Mouse (Mus musculus): ENCODE data around the gene Odf3. TPM values are rescaled to one million over a fixed set of nuclear protein-coding genes. Genes with fewer than 3 reads are reported as not detected.
"Not testable (repeated sequence)": the region's sequence is repeated elsewhere in the genome, so short reads cannot be mapped to it uniquely, and the experiment has no call there.

The Odf3 gene
- polyA plus RNA-seq, 1 experiment from 2014 or later: not detected

- H3K36me3 ChIP-seq (ENCODE audit: inconsistent target): peaks cover 21% of the 10 kb centered on the region; the same call in 1 of the 2 replicates
- WGBS (ENCODE audit: missing documents): under 1% methylated on average over 59 of the region's 59 CpGs
Measured at GRCm38 (mm10) chr7:140881696-140882468, 34.3 kb downstream of the Odf3 start, which contains the start of the genes Psmd13 and Sirt3. Psmd13 (plus strand) TSS chr7:140881968. Sirt3 (minus strand) TSS chr7:140882309.

GRCm38 (mm10) chr7:140882469-140882803, 34.8 kb downstream of the Odf3 start:
- Histone ChIP-seq H3K27ac (peak overlapping the region; percentile 90), H3K4me3 (ENCODE audit: inconsistent target) (peak overlapping the region; percentile 100), H3K79me2 (ENCODE audit: inconsistent target) (peaks cover 85% of the 10 kb centered on the region), H3K36me3 (ENCODE audit: inconsistent target) (peaks cover 26% of the 10 kb centered on the region; the same call in 1 of the 2 replicates)
- WGBS (ENCODE audit: missing documents): 0% methylated on average over 12 of the region's 12 CpGs

More at GRCm38 (mm10) chr7:140881696-140882468, 34.3 kb downstream of the Odf3 start, which contains the start of the genes Psmd13 and Sirt3:
- peaks cover 85% of the 10 kb centered on the region for H3K79me2 ChIP-seq (ENCODE audit: inconsistent target)
- peak within 1 kb of the TSS; percentile 90 for H3K27ac ChIP-seq
- H3K4me3 ChIP-seq (ENCODE audit: inconsistent target): peak within 1 kb of the TSS; percentile 100

GRCm38 (mm10) chr7:140890636-140891035, 43.0 kb downstream of the Odf3 start:
- peaks cover 75% of the 10 kb centered on the region for H3K36me3 ChIP-seq (ENCODE audit: inconsistent target)
- not testable (repeated sequence) for H3K79me2 ChIP-seq (ENCODE audit: inconsistent target); H3K4me3 ChIP-seq (ENCODE audit: inconsistent target); H3K27ac ChIP-seq
- 99% methylated on average over 8 of the region's 16 CpGs for WGBS (ENCODE audit: missing documents)

GRCm38 (mm10) chr7:140894031-140894430, 46.4 kb downstream of the Odf3 start:
- WGBS (ENCODE audit: missing documents): 94% methylated on average over 7 of the region's 7 CpGs
- no peaks in the 10 kb centered on the region for H3K79me2 ChIP-seq (ENCODE audit: inconsistent target)
- H3K36me3 ChIP-seq (ENCODE audit: inconsistent target): peaks cover 74% of the 10 kb centered on the region

GRCm38 (mm10) chr7:140894611-140895010, 47.0 kb downstream of the Odf3 start:
- H3K79me2 ChIP-seq (ENCODE audit: inconsistent target): no peaks in the 10 kb centered on the region
- no peak overlapping the region for H3K27ac ChIP-seq
- peaks cover 73% of the 10 kb centered on the region for H3K36me3 ChIP-seq (ENCODE audit: inconsistent target)
- WGBS (ENCODE audit: missing documents): 97% methylated on average over 3 of the region's 3 CpGs
- no peak overlapping the region for H3K4me3 ChIP-seq (ENCODE audit: inconsistent target)

More at GRCm38 (mm10) chr7:140894031-140894430, 46.4 kb downstream of the Odf3 start:
- Histone ChIP-seq H3K27ac (no peak overlapping the region), H3K4me3 (ENCODE audit: inconsistent target) (no peak overlapping the region)

- H3K4me3 ChIP-seq (ENCODE audit: inconsistent target): no peak overlapping the region
- peaks cover 57% of the 10 kb centered on the region for H3K36me3 ChIP-seq (ENCODE audit: inconsistent target)
- no peaks in the 10 kb centered on the region for H3K79me2 ChIP-seq (ENCODE audit: inconsistent target)
- H3K27ac ChIP-seq: no peak overlapping the region
- 98% methylated on average over 7 of the region's 7 CpGs for WGBS (ENCODE audit: missing documents)
Measured at GRCm38 (mm10) chr7:140897863-140898262, 50.3 kb downstream of the Odf3 start.

- H3K27ac ChIP-seq: no peak overlapping the region
- peaks cover 47% of the 10 kb centered on the region for H3K36me3 ChIP-seq (ENCODE audit: inconsistent target)
- H3K4me3 ChIP-seq (ENCODE audit: inconsistent target): no peak overlapping the region
- H3K79me2 ChIP-seq (ENCODE audit: inconsistent target): no peaks in the 10 kb centered on the region
- WGBS (ENCODE audit: missing documents): 97% methylated on average over 3 of the region's 3 CpGs
Measured at GRCm38 (mm10) chr7:140899121-140899520, 51.5 kb downstream of the Odf3 start.

GRCm38 (mm10) chr7:140900220-140900619, 52.6 kb downstream of the Odf3 start, which contains the start of gene Cox8b:
Cox8b (minus strand) TSS chr7:140900446.
- no peak within 1 kb of the TSS for H3K4me3 ChIP-seq (ENCODE audit: inconsistent target)
- peaks cover 38% of the 10 kb centered on the region for H3K36me3 ChIP-seq (ENCODE audit: inconsistent target)
- no peaks in the 10 kb centered on the region for H3K79me2 ChIP-seq (ENCODE audit: inconsistent target)
- WGBS (ENCODE audit: missing documents): 86% methylated on average over 10 of the region's 10 CpGs
- no peak within 1 kb of the TSS for H3K27ac ChIP-seq

Other genes starting within 250 kb of the Odf3 start
- gene Olfr46, start 246.5 kb upstream of the Odf3 start, polyA plus RNA-seq (2018): not detected in 3 replicates
- gene Olfr61, start 218.8 kb upstream of the Odf3 start, polyA plus RNA-seq (2018): not detected in 3 replicates
- not detected in 3 replicates for gene Olfr53, start 201.4 kb upstream of the Odf3 start, polyA plus RNA-seq (2018)
- gene Olfr539, start 187.9 kb upstream of the Odf3 start, polyA plus RNA-seq (2018): not detected in 3 replicates
- gene Olfr45, start 165.9 kb upstream of the Odf3 start, polyA plus RNA-seq (2018): not detected in 3 replicates
- gene Olfr541, start 150.5 kb upstream of the Odf3 start, polyA plus RNA-seq (2018): not detected in 3 replicates
- gene Cyp2e1, start 84.1 kb upstream of the Odf3 start, polyA plus RNA-seq (2018): not detected in 3 replicates
- 0.50 to 0.64 TPM in 2 of 3 replicates, not detected in the other for gene Syce1, start 60.0 kb upstream of the Odf3 start, polyA plus RNA-seq (2018)
- 0.17 to 0.31 TPM (median 0.19 TPM) in 3 replicates for gene Zfp941, start 25.6 kb upstream of the Odf3 start, polyA plus RNA-seq (2018)
- gene Urah, start 12.8 kb upstream of the Odf3 start, polyA plus RNA-seq (2018): not detected in 3 replicates
- gene Scgb1c1, start 2.3 kb upstream of the Odf3 start, polyA plus RNA-seq (2018): not detected in 3 replicates
- gene Gm45785, start 8.5 kb downstream of the Odf3 start, polyA plus RNA-seq (2018): not detected in 3 replicates
- 18.7 to 48.4 TPM (median 41.3 TPM) in 3 replicates for gene Ric8a, start 9.2 kb downstream of the Odf3 start, polyA plus RNA-seq (2018)
- 8.0 to 19.0 TPM (median 14.4 TPM) in 3 replicates for gene Bet1l, start 9.8 kb downstream of the Odf3 start, polyA plus RNA-seq (2018)
- 77.6 to 104 TPM (median 78.6 TPM) in 3 replicates for gene Psmd13, start 34.2 kb downstream of the Odf3 start, polyA plus RNA-seq (2018)
- 4.8 to 16.9 TPM (median 7.6 TPM) in 3 replicates for gene Sirt3, start 34.5 kb downstream of the Odf3 start, polyA plus RNA-seq (2018)
- gene Cox8b, start 52.6 kb downstream of the Odf3 start, polyA plus RNA-seq (2018): not detected in 3 replicates
- not detected in 3 replicates for gene Nlrp6, start 73.1 kb downstream of the Odf3 start, polyA plus RNA-seq (2018)
- 6.3 to 9.2 TPM (median 7.2 TPM) in 3 replicates for gene Pgghg, start 93.6 kb downstream of the Odf3 start, polyA plus RNA-seq (2018)
- 0.30 to 1.0 TPM in 2 of 3 replicates, not detected in the other for gene Ifitm5, start 102.5 kb downstream of the Odf3 start, polyA plus RNA-seq (2018)
- 0.87 TPM in 1 of 3 replicates, not detected in the others for gene Gm45717, start 108.1 kb downstream of the Odf3 start, polyA plus RNA-seq (2018)
- gene Ifitm2, start 108.2 kb downstream of the Odf3 start, polyA plus RNA-seq (2018): 471 to 1,093 TPM (median 749 TPM) in 3 replicates
- gene Ifitm1, start 119.4 kb downstream of the Odf3 start, polyA plus RNA-seq (2018): 4.7 to 18.2 TPM (median 4.8 TPM) in 3 replicates
- 596 to 2,531 TPM (median 1,114 TPM) in 3 replicates for gene Ifitm3, start 163.0 kb downstream of the Odf3 start, polyA plus RNA-seq (2018)
- 4.1 to 21.4 TPM (median 7.4 TPM) in 3 replicates for gene Ifitm6, start 170.1 kb downstream of the Odf3 start, polyA plus RNA-seq (2018)
- gene Gm17387, start 181.3 kb downstream of the Odf3 start, polyA plus RNA-seq (2018): not detected in 3 replicates
- gene B4galnt4, start 213.3 kb downstream of the Odf3 start, polyA plus RNA-seq (2018): not detected in 3 replicates
- gene Pkp3, start 230.4 kb downstream of the Odf3 start, polyA plus RNA-seq (2018): not detected in 3 replicates